Mouse (Mus musculus) ES-E14 (cell line): Measurements from ENCODE around the gene Slc6a6. TPM values are rescaled to one million over a fixed set of nuclear protein-coding genes. Genes with fewer than 3 reads are reported as not detected.

Experiments used
- DNase-seq: peaks from one replicate; pipeline ENCODE4 v3.0.0-alpha.2; 2013; ENCODE audit warnings: low read depth, low spot score
- H3K27ac ChIP-seq: 2 replicates; pipeline ENCODE4 v1.5.1; 2012; ENCODE audit warnings: low read depth, mild to moderate bottlenecking, low read length, moderate library complexity, mixed read lengths; ENCODE audit not compliant: poor library complexity, insufficient read depth, severe bottlenecking
- H3K36me3 ChIP-seq: 2 replicates; pipeline ENCODE4 v1.6.1; 2012; ENCODE audit warnings: mild to moderate bottlenecking, low read length, moderate library complexity, mixed read lengths; ENCODE audit not compliant: control insufficient read depth, poor library complexity, insufficient read depth, severe bottlenecking
- H3K4me1 ChIP-seq, 2 experiments: fragments of 150-350 bp in 1 of 2; sonication (generic) in 1 of 2; 2 replicates each; pipeline ENCODE4 v1.6.1; 2012; ENCODE audit warnings: low read length in 2 of 2, mild to moderate bottlenecking in 1 of 2, mixed read lengths in 1 of 2; ENCODE audit not compliant: control insufficient read depth in 2 of 2, insufficient read depth in 2 of 2, poor library complexity in 1 of 2
- H3K4me3 ChIP-seq, 2 experiments: fragments of 150-350 bp in 1 of 2; sonication (generic) in 1 of 2; 2 replicates each; pipeline ENCODE4 v1.5.1; 2012; ENCODE audit warnings: low read length in 2 of 2, low read depth in 1 of 2, mild to moderate bottlenecking in 1 of 2, mixed read lengths in 1 of 2; ENCODE audit not compliant: insufficient read depth in 1 of 2, poor library complexity in 1 of 2, severe bottlenecking in 1 of 2
- H3K9ac ChIP-seq: 2 replicates; pipeline ENCODE4 v1.6.1; 2012; ENCODE audit warnings: low read depth, mild to moderate bottlenecking, low read length, mixed read lengths; ENCODE audit not compliant: poor library complexity, insufficient read depth, severe bottlenecking
- H3K9me3 ChIP-seq: fragments of 150-350 bp; sonication (generic); 2 replicates; pipeline ENCODE4 v1.6.1; 2012; ENCODE audit warnings: low read depth, mild to moderate bottlenecking, low read length; ENCODE audit not compliant: control insufficient read depth, insufficient read depth
- CHD2 ChIP-seq: IDR thresholded peaks from 2 replicates; pipeline ENCODE4 v1.6.1; 2014; ENCODE audit warnings: mild to moderate bottlenecking, low read depth, low read length, inconsistent platforms
- HCFC1 ChIP-seq: IDR thresholded peaks from 2 replicates; pipeline ENCODE4 v1.6.1; 2012; ENCODE audit warnings: low read length, inconsistent platforms, borderline replicate concordance; ENCODE audit not compliant: insufficient read depth
- MAFK ChIP-seq: IDR thresholded peaks from 2 replicates; pipeline ENCODE4 v1.6.1; 2014; ENCODE audit warnings: mild to moderate bottlenecking, low read depth, low read length, inconsistent platforms; ENCODE audit not compliant: insufficient read depth
- ZC3H11A ChIP-seq: IDR thresholded peaks from 2 replicates; pipeline ENCODE4 v1.6.1; 2012; ENCODE audit warnings: low read depth, mild to moderate bottlenecking, inconsistent platforms, low read length, borderline replicate concordance
- ZNF384 ChIP-seq: IDR thresholded peaks from 2 replicates; pipeline ENCODE4 v1.6.1; 2012; ENCODE audit warnings: low read depth, low read length, inconsistent platforms
- in situ Hi-C, 2 experiments: fragments of 600-800 bp; cut with MboI; formaldehyde crosslinking; loops; one replicate each; pipeline ENCODE4 v1.15.1; 2025; ENCODE audit warnings: low sequenced_read_pairs in 2 of 2, inconsistent platforms in 1 of 2; ENCODE audit not compliant: unreplicated experiment in 2 of 2
- total RNA-seq: library from RNA; depleted of rRNA; stranded (reverse); fragments of 300-350 nt; gene quantifications from 2 replicates; pipeline ENCODE4 v1.2.3, GENCODE M21; 2012

Slc6a6 gene
- total RNA-seq, 1 experiment: 150 TPM

DNA sequence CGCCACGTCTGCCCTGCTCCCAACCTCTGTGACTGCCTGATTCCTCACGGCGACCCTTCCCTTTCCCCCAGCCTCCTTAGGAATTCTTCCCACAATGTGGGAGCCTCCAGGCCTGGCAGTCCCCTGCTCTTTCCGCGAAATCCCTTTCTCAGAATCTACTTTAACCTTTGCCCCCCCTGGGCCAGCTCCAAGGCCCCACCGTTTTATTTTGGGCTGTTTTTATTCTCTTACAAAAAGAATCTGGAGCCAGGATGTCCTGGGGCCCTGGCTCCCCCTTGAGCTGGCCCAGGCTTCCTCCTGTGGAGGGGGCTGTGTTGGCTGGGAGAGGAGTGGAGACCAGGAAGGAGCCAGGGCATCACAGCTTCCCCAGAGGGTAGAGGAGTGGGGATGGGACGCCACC is 69.0 kb downstream of the Slc6a6 start:
- no peak overlapping the region for H3K9ac ChIP-seq
- H3K9me3 ChIP-seq: no peaks in the 10 kb centered on the region
- H3K36me3 ChIP-seq: peaks cover 64% of the 10 kb centered on the region
- DNase-seq: no peak
- H3K4me1 ChIP-seq: peaks cover 0 to 17% of the 10 kb centered on the region in 2 experiments; a peak in 3 of 4 replicates
- TF ChIP-seq CHD2 (no peak), MAFK (no peak), ZC3H11A (no peak), ZNF384 (no peak), HCFC1 (no peak)
- no peak overlapping the region for H3K4me3 ChIP-seq
- in situ Hi-C loops: no loop called here
- no peak overlapping the region for H3K27ac ChIP-seq

DNA sequence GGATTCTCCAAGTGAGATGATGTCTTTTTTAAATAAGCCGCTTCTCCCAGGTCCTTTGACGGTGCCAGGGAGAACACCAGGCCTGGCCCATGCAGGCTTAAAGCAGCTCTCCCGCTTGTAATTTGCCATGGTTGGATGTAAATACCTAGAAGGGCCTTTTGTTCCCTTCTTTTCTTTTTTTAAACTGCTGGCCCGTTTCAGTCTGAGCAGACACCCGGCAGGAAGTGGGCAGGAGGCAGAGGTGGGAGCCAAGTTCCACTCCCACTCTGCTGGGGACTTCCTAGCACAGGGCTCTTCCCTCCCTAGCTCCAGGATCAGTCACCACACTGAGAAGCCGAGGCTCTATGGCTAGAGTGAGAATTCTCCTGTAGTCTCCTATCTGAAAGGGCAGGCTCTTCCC is 70.2 kb downstream of the Slc6a6 start:
- H3K36me3 ChIP-seq: peaks cover 60% of the 10 kb centered on the region

DNA sequence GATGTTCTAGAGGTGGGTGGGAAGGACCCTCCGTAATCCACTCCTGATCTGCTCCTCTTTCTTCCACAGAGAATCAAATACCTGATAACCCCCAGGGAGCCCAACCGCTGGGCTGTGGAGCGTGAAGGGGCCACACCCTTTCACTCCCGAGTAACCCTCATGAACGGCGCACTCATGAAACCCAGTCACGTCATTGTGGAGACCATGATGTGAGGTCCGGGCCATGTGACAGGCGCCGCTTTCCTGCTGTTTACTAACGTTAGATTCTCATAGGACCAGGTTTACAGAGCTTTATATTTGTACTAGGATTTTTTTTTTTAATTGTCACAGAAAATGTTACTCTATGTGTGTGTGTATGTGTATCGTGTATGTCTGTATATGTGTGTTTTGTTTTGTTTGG is 71.0 kb downstream of the Slc6a6 start:
- H3K27ac ChIP-seq: no peak overlapping the region
- H3K4me3 ChIP-seq: no peak overlapping the region
- in situ Hi-C loops: no loop called here
- DNase-seq: no peak
- peaks cover 0 to 21% of the 10 kb centered on the region in 2 experiments; a peak in 3 of 4 replicates for H3K4me1 ChIP-seq
- H3K9me3 ChIP-seq: no peaks in the 10 kb centered on the region
- TF ChIP-seq HCFC1 (no peak), CHD2 (no peak), MAFK (no peak), ZNF384 (no peak), ZC3H11A (no peak)
- no peak overlapping the region for H3K9ac ChIP-seq
- H3K36me3 ChIP-seq: peaks cover 59% of the 10 kb centered on the region

More for the DNA sequence above, 70.2 kb downstream of the Slc6a6 start:
- TF ChIP-seq ZC3H11A (no peak), MAFK (no peak), HCFC1 (no peak), ZNF384 (no peak), CHD2 (no peak)
- Histone ChIP-seq H3K27ac (no peak overlapping the region), H3K9ac (no peak overlapping the region), H3K9me3 (no peaks in the 10 kb centered on the region), H3K4me3 (no peak overlapping the region), H3K4me1 (peaks cover 0 to 21% of the 10 kb centered on the region in 2 experiments; a peak in 3 of 4 replicates)
- in situ Hi-C loops: no loop called here
- DNase-seq: no peak

DNA sequence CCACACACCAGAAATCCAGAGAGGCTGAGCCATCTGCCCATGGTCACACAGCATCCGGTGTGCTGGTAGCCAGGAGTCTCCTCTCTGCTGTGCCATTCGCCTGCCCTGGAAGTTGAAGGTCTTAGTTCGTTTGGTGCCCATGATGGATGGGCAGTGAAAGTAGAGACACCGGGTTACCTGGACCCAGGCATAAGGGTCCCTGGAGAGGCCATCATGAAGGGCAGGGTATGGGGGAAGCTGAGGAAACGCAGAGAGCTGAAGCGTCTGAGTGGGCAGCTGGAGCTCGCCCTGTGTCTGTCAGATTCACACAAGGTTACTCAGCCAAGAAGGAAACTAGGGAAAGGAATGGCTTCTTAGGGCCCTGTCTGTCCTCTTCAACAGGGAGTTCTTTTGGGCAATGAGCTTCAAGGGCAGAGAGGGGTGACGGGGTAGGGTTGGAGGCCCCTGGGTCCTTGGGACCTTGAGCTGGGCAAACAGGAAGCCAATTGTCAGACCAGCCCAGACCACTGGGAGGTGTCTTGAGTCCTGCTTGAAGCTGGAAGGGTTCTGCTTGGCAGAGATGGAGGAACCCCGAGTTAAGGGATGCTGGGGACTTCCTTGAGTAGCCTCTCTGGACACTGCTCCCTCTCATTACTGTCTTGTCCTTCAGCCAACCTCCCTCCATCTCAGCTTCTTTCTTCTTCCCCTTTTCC is 78.3 kb downstream of the Slc6a6 start:
- in situ Hi-C loops: no loop called here
- H3K27ac ChIP-seq: no peak overlapping the region
- no peak overlapping the region for H3K4me3 ChIP-seq
- no peaks in the 10 kb centered on the region for H3K9me3 ChIP-seq
- TF ChIP-seq ZC3H11A: no peak
- no peak for TF ChIP-seq MAFK
- no peak for TF ChIP-seq ZNF384
- no peak for TF ChIP-seq HCFC1
- no peak for TF ChIP-seq CHD2
- no peak overlapping the region for H3K9ac ChIP-seq
- H3K4me1 ChIP-seq: peaks cover 0 to 11% of the 10 kb centered on the region in 2 experiments; a peak in 3 of 4 replicates
- peaks cover 10% of the 10 kb centered on the region; the same call in 1 of the 2 replicates for H3K36me3 ChIP-seq
- DNase-seq: no peak
